Mouse (Mus musculus) lung, adult 2 months (tissue): ENCODE results near the gene Rpia.

Source experiments
- CTCF ChIP-seq: fragments of 200-500 bp; IDR thresholded peaks from 2 replicates; pipeline ENCODE4 v1.5.1; 2011; ENCODE audit warnings: mild to moderate bottlenecking, low read length, control low read depth; ENCODE audit not compliant: insufficient read depth
- POLR2A ChIP-seq: fragments of 200-500 bp; IDR thresholded peaks from 2 replicates; pipeline ENCODE4 v1.6.1; 2011; ENCODE audit warnings: low read depth, mild to moderate bottlenecking, control low read depth, low read length, borderline replicate concordance; ENCODE audit errors: extremely low read depth

- TF ChIP-seq CTCF (peak; percentile 50), POLR2A (no peak)
Measured at GRCm38 (mm10) chr6:70752351-70752750, 39.7 kb downstream of the Rpia start.
